Comparison of ENCODE assay signal across 19 mouse cellular contexts in the genomic region with DNA sequence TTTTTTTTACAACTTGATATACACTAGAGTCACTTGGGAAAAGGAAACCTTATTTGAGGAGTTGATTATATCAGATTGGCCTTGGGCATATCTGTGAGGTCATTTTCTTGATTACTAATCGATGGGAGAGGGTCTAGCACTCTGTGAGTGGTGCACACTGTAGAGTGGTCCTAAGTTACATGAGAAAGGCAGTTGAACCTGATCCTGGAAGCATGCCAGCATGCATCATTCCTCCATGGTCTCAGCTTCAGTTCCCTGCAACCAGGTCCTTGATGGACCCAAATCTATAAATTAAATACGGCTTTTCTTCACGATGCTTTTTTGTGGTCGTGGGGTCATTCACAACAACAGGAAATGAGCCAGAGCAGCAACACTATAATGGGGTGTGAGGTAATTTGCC.
DNase-seq lines count a peak whose midpoint lies in the region; TF ChIP-seq lines count a peak whose summit lies in the region.
"Had no signal": no experiment of that assay in that cellular context is flagged by ENCODE, and none has a peak within 500 bp of the region (broad histone marks: within the 10 kb centered on the region; RNA-seq: fewer than 3 reads in every experiment).

No protein-coding gene starts in this region.

- DNase-seq in heart, postnatal 4 days, result peak; percentile 5
- DNase-seq in heart, embryonic 10.5 days (ENCODE audit: low spot score), result no peak
- DNase-seq in lung, postnatal 10 days, result peak; percentile 1
- no peak for DNase-seq in lung, postnatal 14 days
- peak; percentile 6 for DNase-seq in Muller cell, postnatal 12 days (ENCODE audit: inconsistent ontology term)
- DNase-seq in brain, embryonic 14.5 days (ENCODE audit: low read depth), result peak; percentile 51
- no peak for DNase-seq in embryo, embryonic 11 days
- DNase-seq: adrenal gland, adult 2 months; adrenal gland, postnatal 25 days; cerebellum, adult 11 months; cerebellum, adult 9-10 months; cerebellum, postnatal 36 days; gastrocnemius, adult 2 months; gastrocnemius, postnatal 25 days; heart, adult 11 months; kidney, adult 11 months had no signal

- whole genome bisulfite sequencing in heart, embryonic 10.5 days, result 76% methylated on average over 4 of the region's 4 CpGs

- no peak overlapping the region for H3K4me3 ChIP-seq in heart, embryonic 10.5 days
- H3K4me3 ChIP-seq: embryonic facial prominence, embryonic 10.5 days; gastrocnemius, adult 2 months; hindbrain, embryonic 13.5 days had no signal

- no peak overlapping the region for H3K27ac ChIP-seq in heart, embryonic 10.5 days
- H3K27ac ChIP-seq: embryonic facial prominence, embryonic 10.5 days; gastrocnemius, adult 2 months; hindbrain, embryonic 13.5 days; hindbrain, postnatal 0 days had no signal

- H3K36me3 ChIP-seq in heart, embryonic 10.5 days, result no peaks in the 10 kb centered on the region
- H3K36me3 ChIP-seq: embryonic facial prominence, embryonic 10.5 days; hindbrain, embryonic 13.5 days had no signal

- H3K9me3 ChIP-seq in heart, embryonic 10.5 days, result no peaks in the 10 kb centered on the region
- H3K9me3 ChIP-seq: embryonic facial prominence, embryonic 10.5 days; hindbrain, embryonic 13.5 days had no signal

- H3K27me3 ChIP-seq in heart, embryonic 10.5 days (ENCODE audit: insufficient read depth, poor library complexity, severe bottlenecking), result no peaks in the 10 kb centered on the region
- H3K27me3 ChIP-seq: hindbrain, embryonic 13.5 days had no signal

- no peak for TF ChIP-seq CTCF in brain, embryonic 14.5 days (IDR thresholded peaks at IDR 0.05; ENCODE audit: borderline replicate concordance, extremely low read depth, insufficient read depth, insufficient read length)

- TF ChIP-seq POLR2A in brain, embryonic 14.5 days (IDR thresholded peaks at IDR 0.05; ENCODE audit: borderline replicate concordance, extremely low read depth, insufficient read depth, insufficient read length, poor library complexity, severe bottlenecking), result no peak

- H3K4me1 ChIP-seq in heart, embryonic 10.5 days, result no peaks in the 10 kb centered on the region
- H3K4me1 ChIP-seq: embryonic facial prominence, embryonic 10.5 days; hindbrain, embryonic 13.5 days had no signal

Comparison
In these comparisons a context has a peak if more than half of its experiments do, and no peak if none do; other contexts are left out.
1. DNase-seq: peak in heart, postnatal 4 days (single experiment), lung, postnatal 10 days (single experiment), Muller cell, postnatal 12 days (single experiment) and brain, embryonic 14.5 days (single experiment); none in heart, embryonic 10.5 days (single experiment), lung, postnatal 14 days (single experiment) and embryo, embryonic 11 days (single experiment).